Mouse (Mus musculus) MEL (cell line): ENCODE results near the gene Camta1. TPM values are rescaled to one million over a fixed set of nuclear protein-coding genes. Genes with fewer than 3 reads are reported as not detected.
A peak's percentile ranks its signal among the peaks of the same experiment; 100 is the strongest.

ENCODE experiments used
- DNase-seq: peaks from one replicate; pipeline ENCODE4 v3.0.0; 2011; ENCODE audit warnings: low read depth, low spot score
- H3K27ac ChIP-seq: 2 replicates; pipeline ENCODE4 v1.5.1; 2012; ENCODE audit warnings: low read depth, mild to moderate bottlenecking, control low read depth, low read length, moderate library complexity; ENCODE audit not compliant: control insufficient read depth
- H3K27me3 ChIP-seq, 2 experiments: fragments of 150-350 bp in 1 of 2; sonication (generic) in 1 of 2; 2 replicates each; pipeline ENCODE4 v1.6.1; 2012; ENCODE audit warnings: low read length in 2 of 2, mild to moderate bottlenecking in 2 of 2, improper control_type of control experiment in 1 of 2, moderate library complexity in 1 of 2; ENCODE audit not compliant: insufficient read depth in 2 of 2, control insufficient read depth in 1 of 2
- H3K36me3 ChIP-seq, 2 experiments: 2 replicates each; pipeline ENCODE4 v1.6.1; 2012 to 2014; ENCODE audit warnings: low read length in 2 of 2, improper control_type of control experiment in 1 of 2, inconsistent platforms in 1 of 2, mild to moderate bottlenecking in 1 of 2; ENCODE audit not compliant: insufficient read depth in 2 of 2, control insufficient read depth in 1 of 2
- H3K4me1 ChIP-seq, 2 experiments: fragments of 150-350 bp in 1 of 2; sonication (generic) in 1 of 2; 2 replicates each; pipeline ENCODE4 v1.6.1; 2012; ENCODE audit warnings: low read length in 2 of 2, improper control_type of control experiment in 1 of 2, mild to moderate bottlenecking in 1 of 2; ENCODE audit not compliant: insufficient read depth in 2 of 2, control insufficient read depth in 1 of 2
- H3K4me3 ChIP-seq, 2 experiments: fragments of 150-350 bp in 1 of 2; sonication (generic) in 1 of 2; 2 replicates each; pipeline ENCODE4 v1.5.1; 2012; ENCODE audit warnings: low read depth in 2 of 2, low read length in 2 of 2, mild to moderate bottlenecking in 2 of 2, moderate library complexity in 2 of 2, control low read depth in 1 of 2, improper control_type of control experiment in 1 of 2; ENCODE audit not compliant: control insufficient read depth in 1 of 2, insufficient read depth in 1 of 2
- H3K79me2 ChIP-seq: 2 replicates; pipeline ENCODE4 v1.6.1; 2012; ENCODE audit warnings: mild to moderate bottlenecking, low read length, moderate library complexity; ENCODE audit not compliant: control insufficient read depth, poor library complexity, insufficient read depth
- H3K9ac ChIP-seq: 2 replicates; pipeline ENCODE4 v1.6.1; 2012; ENCODE audit warnings: low read depth, mild to moderate bottlenecking, control low read depth, low read length, moderate library complexity; ENCODE audit not compliant: control insufficient read depth, poor library complexity, severe bottlenecking
- H3K9me3 ChIP-seq: fragments of 150-350 bp; sonication (generic); replicated peaks from 2 replicates; pipeline ENCODE4 v1.6.1; 2012; ENCODE audit warnings: mild to moderate bottlenecking, low read length, improper control_type of control experiment, moderate library complexity; ENCODE audit not compliant: insufficient read depth
- ELF1 ChIP-seq: IDR thresholded peaks from 2 replicates; pipeline ENCODE4 v1.6.1; 2014; ENCODE audit warnings: low read depth, mild to moderate bottlenecking, inconsistent platforms, low read length, improper control_type of control experiment, moderate library complexity
- GABPA ChIP-seq: IDR thresholded peaks from 2 replicates; pipeline ENCODE4 v1.6.1; 2012; ENCODE audit warnings: low read depth, mild to moderate bottlenecking, inconsistent platforms, low read length, improper control_type of control experiment, moderate library complexity
- MAFK ChIP-seq: IDR thresholded peaks from 2 replicates; pipeline ENCODE4 v1.6.1; 2011; ENCODE audit warnings: low read depth, mild to moderate bottlenecking, low read length, improper control_type of control experiment, borderline replicate concordance
- NRF1 ChIP-seq: IDR thresholded peaks from 2 replicates; pipeline ENCODE4 v1.6.1; 2014; ENCODE audit warnings: low read depth, mild to moderate bottlenecking, inconsistent platforms, low read length, improper control_type of control experiment, moderate library complexity; ENCODE audit not compliant: poor library complexity, insufficient read depth, severe bottlenecking
- POLR2A ChIP-seq, 2 experiments: IDR thresholded peaks; 2 replicates each; pipeline ENCODE4 v1.6.1; 2011 to 2012; ENCODE audit warnings: low read length in 2 of 2, mild to moderate bottlenecking in 2 of 2, control low read depth in 1 of 2, improper control_type of control experiment in 1 of 2, low read depth in 1 of 2, moderate library complexity in 1 of 2; ENCODE audit not compliant: control insufficient read depth in 1 of 2, insufficient read depth in 1 of 2, poor library complexity in 1 of 2
- POLR2AphosphoS2 ChIP-seq: IDR thresholded peaks from 2 replicates; pipeline ENCODE4 v1.6.1; 2011; ENCODE audit warnings: low read length, improper control_type of control experiment
- POLR2AphosphoS5 ChIP-seq: IDR thresholded peaks from 2 replicates; pipeline ENCODE4 v1.6.1; 2012; ENCODE audit warnings: low read depth, borderline replicate concordance, mild to moderate bottlenecking, inconsistent platforms, low read length, moderate library complexity, mixed read lengths
- RCOR1 ChIP-seq: IDR thresholded peaks from 2 replicates; pipeline ENCODE4 v1.6.1; 2012; ENCODE audit warnings: low read depth, mild to moderate bottlenecking, inconsistent platforms, low read length, improper control_type of control experiment
- SIN3A ChIP-seq: IDR thresholded peaks from 2 replicates; pipeline ENCODE4 v1.6.1; 2012; ENCODE audit warnings: low read length, improper control_type of control experiment, inconsistent platforms
- TAL1 ChIP-seq: IDR thresholded peaks from 2 replicates; pipeline ENCODE4 v1.6.1; 2012; ENCODE audit warnings: mild to moderate bottlenecking, inconsistent platforms, low read length, moderate library complexity, mixed read lengths
- TCF12 ChIP-seq: IDR thresholded peaks from 2 replicates; pipeline ENCODE4 v1.6.1; 2014; ENCODE audit warnings: low read depth, mild to moderate bottlenecking, inconsistent platforms, low read length, improper control_type of control experiment, moderate library complexity
- UBTF ChIP-seq: IDR thresholded peaks from 2 replicates; pipeline ENCODE4 v1.6.1; 2012; ENCODE audit warnings: low read depth, mild to moderate bottlenecking, inconsistent platforms, low read length, improper control_type of control experiment, moderate library complexity, borderline replicate concordance; ENCODE audit not compliant: insufficient read depth
- USF1 ChIP-seq: IDR thresholded peaks from 2 replicates; pipeline ENCODE4 v1.6.1; 2014; ENCODE audit warnings: low read depth, mild to moderate bottlenecking, inconsistent platforms, low read length, improper control_type of control experiment, moderate library complexity
- ZMIZ1 ChIP-seq: IDR thresholded peaks from 2 replicates; pipeline ENCODE4 v1.6.1; 2012; ENCODE audit warnings: low read depth, mild to moderate bottlenecking, inconsistent platforms, low read length, improper control_type of control experiment, moderate library complexity
- polyA plus RNA-seq, 2 experiments: library from polyadenylated mRNA; stranded (reverse) in 1 of 2; unstranded in 1 of 2; fragments of >175 nt in 1 of 2; fragments of >200 nt in 1 of 2; gene quantifications; 2 replicates each; pipeline versions ENCODE4 v1.2.1 to v1.2.4; 2012; ENCODE audit warnings: low replicate concordance in 2 of 2, low read depth in 1 of 2; ENCODE audit not compliant: insufficient read length in 2 of 2, insufficient read depth in 1 of 2, missing spikeins in 1 of 2
- total RNA-seq: library from RNA; depleted of rRNA; stranded (reverse); fragments of 300-350 nt; gene quantifications from 2 replicates; pipeline ENCODE4 v1.2.3, GENCODE M21; 2012

The Camta1 gene
- total and polyA plus RNA-seq, 3 experiments, result 28.2 to 87.5 TPM; not detected in 1

GRCm38 (mm10) chr4:151876400-151876799 lies 14.7 kb upstream of the Camta1 start:
- DNase-seq, result no peak
- Histone ChIP-seq H3K9ac (no peak overlapping the region), H3K27ac (no peak overlapping the region)
- TF ChIP-seq GABPA, result no peak
- TF ChIP-seq TAL1, result no peak
- peak; percentile 29; the same call in 1 of the 2 replicates for TF ChIP-seq USF1
- TF ChIP-seq MAFK, result no peak
- no peak for TF ChIP-seq NRF1
- no peak for TF ChIP-seq ELF1
- TF ChIP-seq POLR2A (IDR thresholded peaks at IDR 0.05; ENCODE audit: control insufficient read depth in 1 of 2, insufficient read depth in 1 of 2, low read depth in 1 of 2, low read length in 2 of 2, poor library complexity in 1 of 2), result no peak
- TF ChIP-seq, all 39 proteins: peak for 1
- no peaks in the 10 kb centered on the region for H3K36me3 ChIP-seq
- no peaks in the 10 kb centered on the region for H3K9me3 ChIP-seq
- no peaks in the 10 kb centered on the region for H3K79me2 ChIP-seq
- no peaks in the 10 kb centered on the region for H3K4me1 ChIP-seq
- H3K4me3 ChIP-seq, result no peak overlapping the region
- no peaks in the 10 kb centered on the region for H3K27me3 ChIP-seq

- DNase-seq, result no peak
- Histone ChIP-seq H3K9me3 (no peaks in the 10 kb centered on the region), H3K4me3 (no peak overlapping the region; a peak in 1 of 4 replicates), H3K4me1 (peaks cover 4 to 12% of the 10 kb centered on the region in 2 experiments), H3K27me3 (peaks cover 0 to 2% of the 10 kb centered on the region in 2 experiments; a peak in 1 of 4 replicates), H3K27ac (no peak overlapping the region), H3K9ac (no peak overlapping the region), H3K36me3 (peaks cover 0 to 17% of the 10 kb centered on the region in 2 experiments; a peak in 2 of 4 replicates), H3K79me2 (peaks cover 23% of the 10 kb centered on the region)
- no peak for TF ChIP-seq TCF12
- no peak for TF ChIP-seq SIN3A
- TF ChIP-seq MAFK, result no peak
- no peak for TF ChIP-seq ZMIZ1
- TF ChIP-seq RCOR1, result no peak
- no peak for TF ChIP-seq POLR2AphosphoS5
- TF ChIP-seq UBTF, result no peak
- no peak for TF ChIP-seq POLR2AphosphoS2
Measured at GRCm38 (mm10) chr4:151863511-151863910, 1.8 kb upstream of the Camta1 start.

GRCm38 (mm10) chr4:151861471-151861805 lies 238 bp downstream of the Camta1 start:
- Histone ChIP-seq H3K36me3 (peaks cover 0 to 35% of the 10 kb centered on the region in 2 experiments; a peak in 2 of 4 replicates), H3K4me1 (peaks cover 9 to 21% of the 10 kb centered on the region in 2 experiments)
- TF ChIP-seq POLR2A (IDR thresholded peaks at IDR 0.05; ENCODE audit: control insufficient read depth in 1 of 2, insufficient read depth in 1 of 2, low read depth in 1 of 2, low read length in 2 of 2, poor library complexity in 1 of 2), result peak in 1 of 2 experiments; percentile 26; a peak in 1 of 4 replicates
- TF ChIP-seq POLR2AphosphoS2, result no peak

More at GRCm38 (mm10) chr4:151861471-151861805, 238 bp downstream of the Camta1 start:
- H3K4me3 ChIP-seq, result peak overlapping the region; percentile 64 to 83; a peak in 3 of 4 replicates
- DNase-seq, result no peak
- no peaks in the 10 kb centered on the region for H3K27me3 ChIP-seq
- peak overlapping the region; percentile 92 for H3K9ac ChIP-seq
- H3K9me3 ChIP-seq, result no peaks in the 10 kb centered on the region
- peak overlapping the region; percentile 50 for H3K27ac ChIP-seq
- H3K79me2 ChIP-seq, result peaks cover 42% of the 10 kb centered on the region
